Mouse (Mus musculus) bone marrow, adult 2 months (tissue): Measurements from ENCODE around the gene Gm9945.

Experiments used
- CTCF ChIP-seq: fragments of 200-500 bp; IDR thresholded peaks from 2 replicates; pipeline ENCODE4 v1.5.1; 2011; ENCODE audit warnings: low read length, control low read depth; ENCODE audit not compliant: control insufficient read depth, insufficient read depth
- POLR2A ChIP-seq: fragments of 200-500 bp; IDR thresholded peaks from 2 replicates; pipeline ENCODE4 v1.6.1; 2011; ENCODE audit warnings: low read depth, mild to moderate bottlenecking, control low read depth, low read length, borderline replicate concordance; ENCODE audit not compliant: control insufficient read depth

GRCm38 (mm10) chr11:53456474-53457371 is 23.2 kb upstream of the Gm9945 start, which contains the start of the genes Gm10447 and Shroom1:
- TF ChIP-seq POLR2A, result no peak
- no peak for TF ChIP-seq CTCF
